Mouse (Mus musculus): ENCODE measurements around the gene Tmem126b.

GRCm38 (mm10) chr7:90457517-90457916, 18.3 kb downstream of the Tmem126b start:
- TF ChIP-seq FLI1 (IDR thresholded peaks at IDR 0.05; ENCODE audit: low read length) (no peak), GATA1 (IDR thresholded peaks at IDR 0.05; ENCODE audit: borderline replicate concordance, low read length) (no peak)

Data from megakaryocyte, embryonic 14.5 days (primary cell).